9 mouse cellular contexts compared by ENCODE assay signal in the genomic region with DNA sequence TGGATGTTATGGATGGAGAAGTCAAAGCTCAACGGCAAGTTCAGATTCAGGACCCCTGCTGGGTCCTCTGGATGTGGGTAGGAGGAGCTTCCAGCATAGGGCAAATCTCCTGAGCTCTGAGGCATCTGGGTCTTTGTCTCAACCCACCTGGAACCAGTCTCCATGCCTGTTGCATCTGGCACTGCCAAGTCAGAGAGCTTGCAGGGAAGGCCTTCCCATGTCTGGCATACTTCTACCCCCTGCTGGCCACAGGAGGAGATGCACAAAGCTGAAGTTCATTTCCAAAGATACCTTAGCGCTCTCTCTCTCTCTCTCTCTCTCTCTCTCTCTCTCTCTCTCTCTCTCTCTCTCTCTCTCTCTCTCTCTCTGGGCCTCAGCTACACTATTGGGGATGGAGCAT. TPM values are rescaled to one million over a fixed set of nuclear protein-coding genes. Genes with fewer than 3 reads are reported as not detected.
DNase-seq lines count a peak whose midpoint lies in the region; TF ChIP-seq lines count a peak whose summit lies in the region.
"Had no signal": no experiment of that assay in that cellular context is flagged by ENCODE, and none has a peak within 500 bp of the region (broad histone marks: within the 10 kb centered on the region; RNA-seq: fewer than 3 reads in every experiment).

No protein-coding gene starts in this region.

- no peaks in the 10 kb centered on the region for H3K4me1 ChIP-seq in bone marrow, adult 2 months (ENCODE audit: control insufficient read depth, insufficient read depth, low read length)

- intact Hi-C loops in heart, postnatal 25 days (cut with DNase I): loop anchor here (1.0 kb wide), 1 partner anchor 24 kb away; no protein-coding TSS in a partner anchor
- intact Hi-C loops in heart, postnatal 14 days (cut with DNase I): loop anchor here (1.0 kb wide), 1 partner anchor 24 kb away; no protein-coding TSS in a partner anchor

- 73% methylated on average over 2 of the region's 2 CpGs for WGBS in bone marrow, adult 2 months

- no peak for TF ChIP-seq POLR2A in bone marrow, adult 2 months (IDR thresholded peaks at IDR 0.05; ENCODE audit: borderline replicate concordance, control insufficient read depth, low read depth, low read length)

- TF ChIP-seq CTCF in bone marrow, adult 2 months (IDR thresholded peaks at IDR 0.05; ENCODE audit: control insufficient read depth, insufficient read depth, low read length): peak; percentile 83

- no peak overlapping the region for H3K4me3 ChIP-seq in bone marrow, adult 2 months (replicated peaks; ENCODE audit: control insufficient read depth, low read depth, low read length)
- H3K4me3 ChIP-seq: liver, embryonic 15.5 days had no signal

- H3K27ac ChIP-seq in bone marrow, adult 2 months (ENCODE audit: control insufficient read depth, insufficient read depth, low read depth, low read length, poor library complexity): no peak overlapping the region
- H3K27ac ChIP-seq: liver, embryonic 15.5 days had no signal

- DNase-seq in heart, adult 18-20 months: peak; percentile 57 to 73
- no peak for DNase-seq in heart, postnatal 25 days (ENCODE audit: low spot score)
- peak; percentile 72 for DNase-seq in CD4-positive, CD25-positive, alpha-beta regulatory T cell, adult 2 months (ENCODE audit: low read depth, low spot score)
- peak; percentile 47 to 74 for DNase-seq in heart, postnatal 14 days
- peak; percentile 66 for DNase-seq in kidney, postnatal 14 days
- DNase-seq in mesoderm, embryonic 11.5 days (ENCODE audit: low read depth, low spot score): peak; percentile 59
- DNase-seq in testis, postnatal 10 days (ENCODE audit: low spot score): peak; percentile 57

RNA-seq across cellular contexts. Expression of a gene that starts 17.1 kb away (rescaled TPM):
- total RNA-seq in heart, adult 18-20 months (2021): 1 to 10 TPM; 2.6 to 3.3 TPM
- 1 to 10 TPM; 1.5 to 2.2 TPM for total RNA-seq in heart, postnatal 25 days (2021)
- 142 and 195 TPM in 2 replicates for polyA plus RNA-seq in bone marrow, adult 2 months (2011; ENCODE audit: insufficient read depth, insufficient read length, low replicate concordance, missing spikeins)
- 1 to 10 TPM; 2.9 to 3.6 TPM for total RNA-seq in heart, postnatal 14 days (2021)

RNA-seq across cellular contexts. Expression of a gene that starts 28.9 kb away (rescaled TPM):
- 100 to 1,000 TPM; 109 to 146 TPM for total RNA-seq in heart, adult 18-20 months (2021)
- 100 to 1,000 TPM in 1 of 2 experiments, 10 to 100 TPM in 1; 99.8 to 103 TPM for total RNA-seq in heart, postnatal 25 days (2021)
- 21.8 and 33.8 TPM in 2 replicates for polyA plus RNA-seq in bone marrow, adult 2 months (2011; ENCODE audit: insufficient read depth, insufficient read length, low replicate concordance, missing spikeins)
- total RNA-seq in heart, postnatal 14 days (2021): 100 to 1,000 TPM in 1 of 2 experiments, 10 to 100 TPM in 1; 78.1 to 101 TPM

RNA-seq across cellular contexts. Expression of a gene that starts 30.8 kb away (rescaled TPM):
- 1 to 10 TPM; 3.0 to 3.5 TPM for total RNA-seq in heart, adult 18-20 months (2021)
- total RNA-seq in heart, postnatal 25 days (2021): 1 to 10 TPM; 1.8 to 4.0 TPM
- not detected in 2 replicates for polyA plus RNA-seq in bone marrow, adult 2 months (2011; ENCODE audit: insufficient read depth, insufficient read length, low replicate concordance, missing spikeins)
- total RNA-seq in heart, postnatal 14 days (2021): 1 to 10 TPM; 4.7 to 4.9 TPM

RNA-seq across cellular contexts. Expression of a gene that starts 33.3 kb away (rescaled TPM):
- total RNA-seq in heart, adult 18-20 months (2021): not detected
- total RNA-seq in heart, postnatal 25 days (2021): not detected
- polyA plus RNA-seq in bone marrow, adult 2 months (2011; ENCODE audit: insufficient read depth, insufficient read length, low replicate concordance, missing spikeins): 0.85 TPM in 1 of 2 replicates, not detected in the other
- under 1 TPM in 1 of 2 experiments, not detected in 1; 0.14 TPM for total RNA-seq in heart, postnatal 14 days (2021)

RNA-seq across cellular contexts. Expression of a gene that starts 57.1 kb away (rescaled TPM):
- 10 to 100 TPM; 30.0 to 33.2 TPM for total RNA-seq in heart, adult 18-20 months (2021)
- 10 to 100 TPM; 30.6 to 70.6 TPM for total RNA-seq in heart, postnatal 25 days (2021)
- 140 and 409 TPM in 2 replicates for polyA plus RNA-seq in bone marrow, adult 2 months (2011; ENCODE audit: insufficient read depth, insufficient read length, low replicate concordance, missing spikeins)
- 10 to 100 TPM; 67.6 to 87.8 TPM for total RNA-seq in heart, postnatal 14 days (2021)
